Mouse (Mus musculus) testis, adult 2 months (tissue): Measurements from ENCODE around the gene Unc5a.

Source experiments
- CTCF ChIP-seq: fragments of 200-500 bp; IDR thresholded peaks from 2 replicates; pipeline ENCODE4 v1.5.1; 2012; ENCODE audit warnings: low read depth, mild to moderate bottlenecking, inconsistent platforms, low read length, moderate library complexity; ENCODE audit not compliant: control insufficient read depth, insufficient read depth, insufficient replicate concordance
- POLR2A ChIP-seq: fragments of 200-500 bp; IDR thresholded peaks from 2 replicates; pipeline ENCODE4 v1.6.1; 2012; ENCODE audit warnings: low read depth, mild to moderate bottlenecking, inconsistent platforms, low read length, moderate library complexity; ENCODE audit not compliant: control insufficient read depth

DNA sequence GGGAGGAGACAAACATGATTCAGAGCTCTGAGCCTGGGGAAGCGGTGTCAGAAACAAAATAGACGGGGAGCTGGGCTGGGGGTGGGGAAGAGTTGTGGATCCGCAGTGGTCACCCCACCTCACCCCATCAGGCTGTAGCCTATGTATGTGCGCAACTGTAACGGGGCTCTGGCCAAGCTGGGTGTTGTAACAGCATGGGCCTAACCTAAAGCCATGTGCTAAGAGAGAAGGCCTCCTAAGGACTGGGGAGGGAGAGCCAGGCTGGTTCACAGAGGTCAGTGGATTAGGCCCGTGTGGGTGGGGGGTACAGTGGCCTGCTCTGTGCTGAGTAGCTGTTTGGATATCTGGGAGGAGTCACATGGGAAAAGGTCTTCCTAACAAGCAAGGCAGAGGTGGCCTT, 10.6 kb downstream of the Unc5a start:
- TF ChIP-seq CTCF (no peak), POLR2A (no peak)
